Comparison of ENCODE assay signal across 18 mouse cellular contexts in the genomic region with DNA sequence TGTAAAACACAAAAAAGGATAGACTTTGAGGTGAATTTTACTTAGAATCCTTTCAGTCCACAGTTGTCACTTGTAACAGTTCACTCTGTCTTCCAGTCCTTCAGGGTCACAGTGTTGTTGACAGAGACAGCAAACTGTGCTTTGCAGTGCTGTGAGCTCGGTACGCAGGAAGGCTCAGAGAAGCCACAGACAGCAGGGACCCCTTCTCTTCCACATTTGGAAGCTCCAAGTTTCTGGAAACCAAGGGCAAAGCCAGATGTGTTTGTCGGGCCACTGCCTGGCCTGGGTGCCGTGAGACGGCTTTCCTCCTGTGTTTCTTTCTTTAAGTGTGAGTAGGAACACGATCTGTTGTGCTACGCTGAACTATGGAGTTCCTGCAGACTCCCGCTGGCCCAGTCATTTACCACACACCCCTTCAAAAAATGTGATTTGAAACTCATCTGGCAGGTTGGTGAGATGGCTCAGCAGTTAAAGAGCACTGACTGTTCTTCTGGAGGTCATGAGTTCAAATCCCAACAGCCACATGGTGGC.
DNase-seq lines count a peak whose midpoint lies in the region; ATAC-seq lines count a peak whose summit lies in the region.
"Had no signal": no experiment of that assay in that cellular context is flagged by ENCODE, and none has a peak within 500 bp of the region (broad histone marks: within the 10 kb centered on the region; RNA-seq: fewer than 3 reads in every experiment).

No protein-coding gene starts in this region.

- peak; percentile 22 for DNase-seq in forebrain, embryonic 14.5 days (ENCODE audit: low spot score)
- no peak for DNase-seq in kidney, postnatal 14 days
- no peak for DNase-seq in left cerebral cortex, adult 8-10 months (ENCODE audit: low spot score in 2 of 2)
- DNase-seq: adrenal gland, postnatal 10 days; cerebellum, adult 11-12 months; heart, adult 11 months; kidney, adult 18-20 months; kidney, postnatal 36 days; lung, postnatal 10 days; thymus, postnatal 25 days had no signal

- no peaks in the 10 kb centered on the region for H3K9me3 ChIP-seq in forebrain, embryonic 14.5 days (replicated peaks; ENCODE audit: control insufficient read depth, low read length)
- no peaks in the 10 kb centered on the region for H3K9me3 ChIP-seq in forebrain, embryonic 15.5 days
- no peaks in the 10 kb centered on the region for H3K9me3 ChIP-seq in kidney, embryonic 16.5 days (ENCODE audit: low read length)
- no peaks in the 10 kb centered on the region for H3K9me3 ChIP-seq in midbrain, embryonic 12.5 days
- H3K9me3 ChIP-seq in midbrain, embryonic 15.5 days = no peaks in the 10 kb centered on the region
- no peaks in the 10 kb centered on the region for H3K9me3 ChIP-seq in stomach, embryonic 14.5 days (ENCODE audit: control insufficient read depth, low read depth, low read length)
- H3K9me3 ChIP-seq: embryonic facial prominence, embryonic 15.5 days; neural tube, embryonic 15.5 days had no signal

- H3K4me1 ChIP-seq in forebrain, embryonic 14.5 days (ENCODE audit: control insufficient read depth, insufficient read depth, low read length) = peaks cover 12% of the 10 kb centered on the region
- peaks cover 24% of the 10 kb centered on the region for H3K4me1 ChIP-seq in forebrain, embryonic 15.5 days
- peaks cover 18% of the 10 kb centered on the region for H3K4me1 ChIP-seq in kidney, embryonic 16.5 days (ENCODE audit: insufficient read depth, low read length)
- H3K4me1 ChIP-seq in midbrain, embryonic 12.5 days = peaks cover 34% of the 10 kb centered on the region
- peaks cover 24% of the 10 kb centered on the region; the same call in 1 of the 2 replicates for H3K4me1 ChIP-seq in midbrain, embryonic 15.5 days
- H3K4me1 ChIP-seq in stomach, embryonic 14.5 days (ENCODE audit: control insufficient read depth, insufficient read depth, low read length) = 0 out of 2 replicates have a peak, but pooled peaks cover 3% of the 10 kb centered on the region

- WGBS in forebrain, embryonic 14.5 days = 63% methylated on average over 8 of the region's 8 CpGs
- 61% methylated on average over 8 of the region's 8 CpGs for WGBS in forebrain, embryonic 15.5 days
- 60% methylated on average over 8 of the region's 8 CpGs for WGBS in kidney, embryonic 16.5 days
- WGBS in midbrain, embryonic 12.5 days = 69% methylated on average over 8 of the region's 8 CpGs
- WGBS in midbrain, embryonic 15.5 days = 62% methylated on average over 8 of the region's 8 CpGs
- WGBS in stomach, embryonic 14.5 days = 71% methylated on average over 8 of the region's 8 CpGs

- no peak overlapping the region for H3K9ac ChIP-seq in forebrain, embryonic 14.5 days (ENCODE audit: low read length)
- no peak overlapping the region for H3K9ac ChIP-seq in forebrain, embryonic 15.5 days (replicated peaks)
- H3K9ac ChIP-seq in kidney, embryonic 16.5 days (replicated peaks; ENCODE audit: low read length) = no peak overlapping the region
- H3K9ac ChIP-seq in midbrain, embryonic 12.5 days (replicated peaks) = no peak overlapping the region
- no peak overlapping the region for H3K9ac ChIP-seq in midbrain, embryonic 15.5 days
- no peak overlapping the region for H3K9ac ChIP-seq in stomach, embryonic 14.5 days (replicated peaks; ENCODE audit: low read depth, low read length)
- H3K9ac ChIP-seq: embryonic facial prominence, embryonic 15.5 days had no signal

- ATAC-seq in forebrain, embryonic 14.5 days = peak; percentile 30; the same call in 1 of the 2 replicates
- ATAC-seq in forebrain, embryonic 15.5 days (replicated peaks) = no peak
- ATAC-seq in kidney, embryonic 16.5 days (ENCODE audit: low FRiP score, low TSS enrichment) = no peak
- ATAC-seq in midbrain, embryonic 12.5 days (ENCODE audit: low FRiP score, low read depth) = 0 out of 2 replicates have a peak, but pooled peaks have one; percentile 1
- ATAC-seq in midbrain, embryonic 15.5 days (replicated peaks) = no peak
- no peak for ATAC-seq in stomach, embryonic 14.5 days (ENCODE audit: insufficient number of reproducible peaks, insufficient read depth, low FRiP score, low read depth)

- no peaks in the 10 kb centered on the region for H3K27me3 ChIP-seq in forebrain, embryonic 14.5 days (replicated peaks; ENCODE audit: control insufficient read depth, insufficient read depth, low read length)
- H3K27me3 ChIP-seq in forebrain, embryonic 15.5 days = no peaks in the 10 kb centered on the region
- no peaks in the 10 kb centered on the region for H3K27me3 ChIP-seq in kidney, embryonic 16.5 days (ENCODE audit: insufficient read depth, low read length)
- H3K27me3 ChIP-seq in midbrain, embryonic 12.5 days = no peaks in the 10 kb centered on the region
- H3K27me3 ChIP-seq in midbrain, embryonic 15.5 days (replicated peaks) = no peaks in the 10 kb centered on the region
- H3K27me3 ChIP-seq in stomach, embryonic 14.5 days (ENCODE audit: control insufficient read depth, insufficient read depth, low read length) = no peaks in the 10 kb centered on the region
- H3K27me3 ChIP-seq: embryonic facial prominence, embryonic 15.5 days; neural tube, embryonic 15.5 days had no signal

- H3K27ac ChIP-seq in forebrain, embryonic 14.5 days (ENCODE audit: low read depth, low read length) = peak overlapping the region; percentile 14; the same call in 1 of the 2 replicates
- H3K27ac ChIP-seq in forebrain, embryonic 15.5 days (replicated peaks) = no peak overlapping the region; the same call in 1 of the 2 replicates
- H3K27ac ChIP-seq in kidney, embryonic 16.5 days (ENCODE audit: low read length) = peak overlapping the region; percentile 72; the same call in 1 of the 2 replicates
- H3K27ac ChIP-seq in midbrain, embryonic 12.5 days (replicated peaks) = peak overlapping the region; percentile 46; the same call in 1 of the 2 replicates
- no peak overlapping the region for H3K27ac ChIP-seq in midbrain, embryonic 15.5 days
- 0 out of 2 replicates have a peak overlapping the region, but pooled peaks have one; percentile 52 for H3K27ac ChIP-seq in stomach, embryonic 14.5 days (ENCODE audit: low read length)
- H3K27ac ChIP-seq: embryonic facial prominence, embryonic 15.5 days; neural tube, embryonic 15.5 days had no signal

- H3K36me3 ChIP-seq in forebrain, embryonic 14.5 days (ENCODE audit: control insufficient read depth, insufficient read depth, low read length) = no peaks in the 10 kb centered on the region
- H3K36me3 ChIP-seq in forebrain, embryonic 15.5 days = no peaks in the 10 kb centered on the region
- H3K36me3 ChIP-seq in kidney, embryonic 16.5 days (ENCODE audit: insufficient read depth, low read length) = no peaks in the 10 kb centered on the region
- no peaks in the 10 kb centered on the region for H3K36me3 ChIP-seq in midbrain, embryonic 12.5 days
- no peaks in the 10 kb centered on the region for H3K36me3 ChIP-seq in midbrain, embryonic 15.5 days (replicated peaks)
- no peaks in the 10 kb centered on the region for H3K36me3 ChIP-seq in stomach, embryonic 14.5 days (ENCODE audit: control insufficient read depth, insufficient read depth, low read length)
- H3K36me3 ChIP-seq: embryonic facial prominence, embryonic 15.5 days; neural tube, embryonic 15.5 days had no signal

- no peak overlapping the region for H3K4me3 ChIP-seq in forebrain, embryonic 14.5 days (ENCODE audit: low read depth, low read length)
- no peak overlapping the region for H3K4me3 ChIP-seq in forebrain, embryonic 15.5 days
- H3K4me3 ChIP-seq in kidney, embryonic 16.5 days (ENCODE audit: low read length) = no peak overlapping the region
- no peak overlapping the region for H3K4me3 ChIP-seq in midbrain, embryonic 12.5 days
- H3K4me3 ChIP-seq in midbrain, embryonic 15.5 days = no peak overlapping the region
- H3K4me3 ChIP-seq in stomach, embryonic 14.5 days (ENCODE audit: low read depth, low read length) = no peak overlapping the region
- H3K4me3 ChIP-seq: embryonic facial prominence, embryonic 15.5 days; myocyte had no signal

- H3K4me2 ChIP-seq in forebrain, embryonic 14.5 days (ENCODE audit: low read length) = no peak overlapping the region
- no peak overlapping the region for H3K4me2 ChIP-seq in forebrain, embryonic 15.5 days (replicated peaks)
- H3K4me2 ChIP-seq in kidney, embryonic 16.5 days (replicated peaks; ENCODE audit: low read depth, low read length) = no peak overlapping the region
- H3K4me2 ChIP-seq in midbrain, embryonic 12.5 days (replicated peaks) = no peak overlapping the region
- no peak overlapping the region for H3K4me2 ChIP-seq in midbrain, embryonic 15.5 days
- no peak overlapping the region for H3K4me2 ChIP-seq in stomach, embryonic 14.5 days (replicated peaks; ENCODE audit: low read depth, low read length)
- H3K4me2 ChIP-seq: embryonic facial prominence, embryonic 15.5 days had no signal

Comparison
In these comparisons a context has a peak if more than half of its experiments do, and no peak if none do; other contexts are left out.
1. ATAC-seq: peak in forebrain, embryonic 14.5 days (single experiment) and midbrain, embryonic 12.5 days (single experiment); none in forebrain, embryonic 15.5 days (single experiment), kidney, embryonic 16.5 days (single experiment), midbrain, embryonic 15.5 days (single experiment) and stomach, embryonic 14.5 days (single experiment).
2. H3K27ac ChIP-seq: peak in forebrain, embryonic 14.5 days (single experiment), kidney, embryonic 16.5 days (single experiment), midbrain, embryonic 12.5 days (single experiment) and stomach, embryonic 14.5 days (single experiment); none in forebrain, embryonic 15.5 days (single experiment) and midbrain, embryonic 15.5 days (single experiment).